Mouse (Mus musculus): ENCODE measurements around the gene Actn1. TPM values are rescaled to one million over a fixed set of nuclear protein-coding genes. Genes with fewer than 3 reads are reported as not detected.
A peak's percentile ranks its signal among the peaks of the same experiment; 100 is the strongest.

Gene Actn1
- polyA plus RNA-seq, 1 experiment from 2014 or later, result 44.5 TPM

- no peaks in the 10 kb centered on the region for H3K36me3 ChIP-seq (ENCODE audit: control insufficient read depth, insufficient read depth, low read length)
- H3K9me3 ChIP-seq (ENCODE audit: control insufficient read depth, low read length), result no peaks in the 10 kb centered on the region
- H3K4me1 ChIP-seq (ENCODE audit: control insufficient read depth, insufficient read depth, low read length), result peaks cover 8% of the 10 kb centered on the region
- H3K4me2 ChIP-seq (ENCODE audit: low read depth, low read length), result no peak overlapping the region
- no peak overlapping the region for H3K9ac ChIP-seq (ENCODE audit: low read depth, low read length)
- H3K27me3 ChIP-seq (replicated peaks; ENCODE audit: control insufficient read depth, insufficient read depth, low read length), result no peaks in the 10 kb centered on the region
- no peak overlapping the region for H3K27ac ChIP-seq (ENCODE audit: low read length)
- H3K4me3 ChIP-seq (ENCODE audit: low read length), result no peak overlapping the region
- ATAC-seq, result no peak
- WGBS, result 41% methylated on average over 3 of the region's 3 CpGs
Observed at GRCm38 (mm10) chr12:80144846-80145245, 115.3 kb downstream of the Actn1 start.

GRCm38 (mm10) chr12:80141470-80141869 is 118.7 kb downstream of the Actn1 start:
- H3K4me2 ChIP-seq (ENCODE audit: low read depth, low read length), result no peak overlapping the region
- peak; percentile 38; the same call in 1 of the 2 replicates for ATAC-seq
- no peak overlapping the region for H3K27ac ChIP-seq (ENCODE audit: low read length)
- H3K4me3 ChIP-seq (ENCODE audit: low read length), result no peak overlapping the region
- H3K27me3 ChIP-seq (replicated peaks; ENCODE audit: control insufficient read depth, insufficient read depth, low read length), result no peaks in the 10 kb centered on the region
- WGBS, result 26% methylated on average over 7 of the region's 7 CpGs
- peaks cover 3% of the 10 kb centered on the region for H3K4me1 ChIP-seq (ENCODE audit: control insufficient read depth, insufficient read depth, low read length)
- no peaks in the 10 kb centered on the region for H3K36me3 ChIP-seq (ENCODE audit: control insufficient read depth, insufficient read depth, low read length)
- no peaks in the 10 kb centered on the region for H3K9me3 ChIP-seq (ENCODE audit: control insufficient read depth, low read length)
- H3K9ac ChIP-seq (ENCODE audit: low read depth, low read length), result no peak overlapping the region

GRCm38 (mm10) chr12:80141011-80141410 is 119.2 kb downstream of the Actn1 start:
- H3K4me1 ChIP-seq (ENCODE audit: control insufficient read depth, insufficient read depth, low read length), result peaks cover under 1% of the 10 kb centered on the region; the same call in 1 of the 2 replicates
- H3K27ac ChIP-seq (ENCODE audit: low read length), result no peak overlapping the region
- H3K4me2 ChIP-seq (ENCODE audit: low read depth, low read length), result no peak overlapping the region
- H3K9ac ChIP-seq (ENCODE audit: low read depth, low read length), result no peak overlapping the region
- ATAC-seq, result no peak
- WGBS, result 80% methylated on average over 8 of the region's 8 CpGs
- no peaks in the 10 kb centered on the region for H3K27me3 ChIP-seq (replicated peaks; ENCODE audit: control insufficient read depth, insufficient read depth, low read length)
- no peaks in the 10 kb centered on the region for H3K9me3 ChIP-seq (ENCODE audit: control insufficient read depth, low read length)
- no peak overlapping the region for H3K4me3 ChIP-seq (ENCODE audit: low read length)
- no peaks in the 10 kb centered on the region for H3K36me3 ChIP-seq (ENCODE audit: control insufficient read depth, insufficient read depth, low read length)

- H3K9me3 ChIP-seq (ENCODE audit: control insufficient read depth, low read length), result no peaks in the 10 kb centered on the region
- no peak overlapping the region for H3K27ac ChIP-seq (ENCODE audit: low read length)
- H3K4me1 ChIP-seq (ENCODE audit: control insufficient read depth, insufficient read depth, low read length), result peaks cover 5% of the 10 kb centered on the region
- H3K9ac ChIP-seq (ENCODE audit: low read depth, low read length), result no peak overlapping the region
- no peak overlapping the region for H3K4me2 ChIP-seq (ENCODE audit: low read depth, low read length)
- H3K27me3 ChIP-seq (replicated peaks; ENCODE audit: control insufficient read depth, insufficient read depth, low read length), result no peaks in the 10 kb centered on the region
- 96% methylated on average over 1 of the region's 1 CpGs for WGBS
- no peak for ATAC-seq
- H3K4me3 ChIP-seq (ENCODE audit: low read length), result no peak overlapping the region
- H3K36me3 ChIP-seq (ENCODE audit: control insufficient read depth, insufficient read depth, low read length), result no peaks in the 10 kb centered on the region
Observed at GRCm38 (mm10) chr12:80137744-80138143, 122.4 kb downstream of the Actn1 start.

DNA sequence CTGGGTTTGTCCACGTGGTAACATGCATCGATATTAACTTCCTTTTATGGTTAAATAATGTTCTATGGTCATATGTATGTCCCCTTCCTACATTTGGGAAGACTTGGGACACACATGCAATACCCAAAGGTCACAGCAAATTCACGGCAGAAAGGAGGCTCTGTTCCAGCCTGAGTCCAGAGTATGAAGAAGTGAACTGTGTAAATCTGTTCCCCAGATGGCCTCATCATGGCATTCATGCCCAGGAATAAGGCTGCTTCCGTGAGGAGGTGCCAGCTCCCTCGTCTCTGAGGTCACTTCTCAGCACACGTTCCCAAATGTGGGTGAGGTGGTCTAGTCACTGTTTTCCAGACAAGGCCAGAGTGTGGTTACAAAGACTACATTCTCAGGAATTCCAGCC is 122.9 kb downstream of the Actn1 start:
- Histone ChIP-seq H3K4me3 (ENCODE audit: low read length) (no peak overlapping the region), H3K4me1 (ENCODE audit: control insufficient read depth, insufficient read depth, low read length) (peaks cover 5% of the 10 kb centered on the region), H3K4me2 (ENCODE audit: low read depth, low read length) (no peak overlapping the region), H3K36me3 (ENCODE audit: control insufficient read depth, insufficient read depth, low read length) (no peaks in the 10 kb centered on the region), H3K27ac (ENCODE audit: low read length) (no peak overlapping the region), H3K9ac (ENCODE audit: low read depth, low read length) (no peak overlapping the region), H3K9me3 (ENCODE audit: control insufficient read depth, low read length) (no peaks in the 10 kb centered on the region), H3K27me3 (replicated peaks; ENCODE audit: control insufficient read depth, insufficient read depth, low read length) (no peaks in the 10 kb centered on the region)
- WGBS, result 84% methylated on average over 6 of the region's 6 CpGs
- ATAC-seq, result no peak

DNA sequence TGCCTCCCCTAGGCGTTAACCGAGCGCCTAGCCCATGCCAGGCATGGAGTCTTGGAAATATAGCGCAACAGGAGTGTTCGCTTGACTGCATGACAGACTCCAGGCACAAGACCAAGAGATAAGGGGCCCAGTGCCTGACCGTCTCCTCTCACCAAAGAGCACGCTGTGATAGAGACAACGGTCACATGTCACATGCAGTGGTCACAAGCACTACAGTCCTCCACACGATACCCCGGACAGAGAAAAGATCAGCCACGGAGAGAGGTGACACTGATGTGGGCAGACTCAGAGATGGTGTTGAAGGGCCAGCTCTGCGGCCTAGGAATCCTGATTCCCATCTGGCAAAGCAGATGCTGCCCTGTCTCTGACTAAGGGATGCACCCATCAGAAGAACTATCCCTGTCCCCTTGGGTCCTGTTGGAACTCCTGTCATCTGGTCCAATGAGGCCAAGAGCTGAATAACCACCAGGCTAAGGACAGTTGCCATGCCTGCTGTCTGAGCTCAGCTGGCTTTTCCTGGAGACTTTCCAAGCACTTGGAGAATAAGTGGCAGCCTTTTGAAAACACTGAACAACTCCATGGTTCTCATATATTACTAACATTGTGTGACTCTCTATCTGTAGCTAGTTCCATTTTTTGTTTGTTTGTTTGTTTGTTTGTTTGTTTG is 123.8 kb downstream of the Actn1 start:
- peaks cover 12% of the 10 kb centered on the region for H3K4me1 ChIP-seq (ENCODE audit: control insufficient read depth, insufficient read depth, low read length)
- H3K4me3 ChIP-seq (ENCODE audit: low read length), result no peak overlapping the region
- no peak overlapping the region for H3K9ac ChIP-seq (ENCODE audit: low read depth, low read length)
- H3K36me3 ChIP-seq (ENCODE audit: control insufficient read depth, insufficient read depth, low read length), result no peaks in the 10 kb centered on the region
- no peaks in the 10 kb centered on the region for H3K9me3 ChIP-seq (ENCODE audit: control insufficient read depth, low read length)
- H3K27ac ChIP-seq (ENCODE audit: low read length), result no peak overlapping the region
- 87% methylated on average over 12 of the region's 12 CpGs for WGBS
- no peaks in the 10 kb centered on the region for H3K27me3 ChIP-seq (replicated peaks; ENCODE audit: control insufficient read depth, insufficient read depth, low read length)
- H3K4me2 ChIP-seq (ENCODE audit: low read depth, low read length), result no peak overlapping the region
- ATAC-seq, result no peak

DNA sequence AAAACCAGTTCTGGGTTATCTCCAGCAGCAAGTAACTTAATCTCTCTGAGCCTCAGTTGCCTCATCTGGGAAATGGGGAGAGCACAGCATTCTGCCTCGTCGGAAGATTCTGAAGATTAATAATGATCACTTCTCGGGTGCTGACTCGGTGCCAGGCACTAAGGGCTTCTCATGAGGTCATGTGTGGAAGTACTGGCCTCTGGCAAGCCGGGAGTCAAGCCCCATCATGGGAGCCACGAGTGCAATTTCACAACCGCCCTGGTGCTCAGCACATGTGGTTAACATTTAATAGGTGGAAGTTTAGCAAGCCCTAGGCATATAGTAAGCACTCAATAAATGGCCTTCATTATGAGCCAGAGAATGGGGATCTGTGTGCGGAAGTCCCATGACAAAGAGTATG is 125.0 kb downstream of the Actn1 start:
- H3K27me3 ChIP-seq (replicated peaks; ENCODE audit: control insufficient read depth, insufficient read depth, low read length), result no peaks in the 10 kb centered on the region

DNA sequence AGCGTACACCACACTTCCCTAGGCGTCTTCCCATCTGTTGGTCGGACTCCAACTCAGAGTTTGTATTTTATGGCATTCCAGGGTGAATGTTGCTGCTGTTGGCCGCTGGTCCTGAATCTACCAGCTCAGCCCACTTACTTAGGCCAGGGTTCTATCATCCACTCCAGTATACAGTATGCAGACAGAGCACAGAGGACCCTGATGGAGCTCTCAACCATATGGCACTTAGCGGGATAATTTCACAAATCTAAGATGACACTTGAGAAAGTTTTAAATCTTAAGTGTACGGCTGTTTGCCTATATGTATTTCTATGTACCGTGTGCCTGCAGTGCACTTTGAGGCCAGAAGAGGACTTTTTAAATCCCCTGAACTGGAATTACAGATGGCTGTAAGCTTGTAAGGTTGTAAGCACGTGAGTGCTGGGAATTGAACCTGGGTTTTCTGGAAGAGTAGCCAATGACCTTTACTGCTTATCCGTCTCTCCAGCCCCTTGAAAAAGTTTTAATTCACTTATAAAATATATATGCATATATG is 127.1 kb downstream of the Actn1 start:
- Histone ChIP-seq H3K4me1 (ENCODE audit: control insufficient read depth, insufficient read depth, low read length) (peaks cover 33% of the 10 kb centered on the region), H3K9ac (ENCODE audit: low read depth, low read length) (peak overlapping the region; percentile 95), H3K36me3 (ENCODE audit: control insufficient read depth, insufficient read depth, low read length) (no peaks in the 10 kb centered on the region), H3K4me2 (ENCODE audit: low read depth, low read length) (peak overlapping the region; percentile 73; the same call in 1 of the 2 replicates), H3K27me3 (replicated peaks; ENCODE audit: control insufficient read depth, insufficient read depth, low read length) (no peaks in the 10 kb centered on the region), H3K4me3 (ENCODE audit: low read length) (no peak overlapping the region), H3K27ac (ENCODE audit: low read length) (peak overlapping the region; percentile 98; the same call in 1 of the 2 replicates), H3K9me3 (ENCODE audit: control insufficient read depth, low read length) (no peaks in the 10 kb centered on the region)
- peak; percentile 21 for ATAC-seq
- WGBS, result 40% methylated on average over 9 of the region's 9 CpGs

More for the DNA sequence above, 125.0 kb downstream of the Actn1 start:
- no peak overlapping the region for H3K4me2 ChIP-seq (ENCODE audit: low read depth, low read length)
- no peaks in the 10 kb centered on the region for H3K9me3 ChIP-seq (ENCODE audit: control insufficient read depth, low read length)
- no peak overlapping the region for H3K27ac ChIP-seq (ENCODE audit: low read length)
- peaks cover 22% of the 10 kb centered on the region for H3K4me1 ChIP-seq (ENCODE audit: control insufficient read depth, insufficient read depth, low read length)
- 81% methylated on average over 8 of the region's 8 CpGs for WGBS
- no peak for ATAC-seq
- H3K36me3 ChIP-seq (ENCODE audit: control insufficient read depth, insufficient read depth, low read length), result no peaks in the 10 kb centered on the region
- H3K4me3 ChIP-seq (ENCODE audit: low read length), result no peak overlapping the region
- H3K9ac ChIP-seq (ENCODE audit: low read depth, low read length), result no peak overlapping the region

DNA sequence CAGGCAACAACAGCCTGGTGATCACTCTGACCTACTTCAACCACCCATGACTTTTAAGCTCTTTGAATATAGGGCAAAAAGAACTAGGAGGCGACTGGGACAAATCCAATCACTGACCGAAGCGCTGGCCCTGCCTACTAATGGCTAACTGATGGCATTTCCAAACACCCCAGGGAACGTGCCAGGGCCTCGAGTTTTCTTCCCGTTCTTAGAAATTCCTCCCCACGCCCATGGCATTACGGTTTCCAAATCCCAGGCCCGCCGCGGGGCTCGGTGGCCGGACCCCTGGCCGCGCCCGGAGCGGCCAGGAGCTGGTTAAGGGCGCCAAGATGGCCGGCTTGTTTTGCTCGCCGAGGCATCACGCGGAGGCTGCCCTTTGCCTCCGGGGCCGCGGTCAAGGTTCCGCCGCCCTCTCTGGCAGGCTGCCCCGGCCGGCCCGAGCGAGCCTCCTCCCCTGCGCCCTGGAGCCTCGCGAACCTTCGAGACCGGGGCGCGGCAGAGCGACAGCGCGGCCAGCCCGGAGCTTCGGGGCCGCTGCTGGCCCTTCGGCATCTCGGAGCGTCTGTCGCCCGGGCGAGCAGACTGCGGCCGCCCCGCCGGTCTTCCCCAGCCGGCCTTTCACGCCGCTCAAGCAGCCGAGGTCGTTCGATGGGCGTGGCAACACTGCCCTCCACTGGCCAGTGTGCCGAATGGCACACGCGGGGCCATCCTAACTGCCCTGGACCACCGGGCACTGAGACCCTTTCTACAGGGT is 127.7 kb downstream of the Actn1 start:
- ATAC-seq, result peak; percentile 83
- peak overlapping the region; percentile 66 for H3K4me3 ChIP-seq (ENCODE audit: low read length)
- H3K27me3 ChIP-seq (replicated peaks; ENCODE audit: control insufficient read depth, insufficient read depth, low read length), result no peaks in the 10 kb centered on the region
- H3K36me3 ChIP-seq (ENCODE audit: control insufficient read depth, insufficient read depth, low read length), result no peaks in the 10 kb centered on the region
- WGBS, result under 1% methylated on average over 66 of the region's 66 CpGs
- H3K4me1 ChIP-seq (ENCODE audit: control insufficient read depth, insufficient read depth, low read length), result peaks cover 33% of the 10 kb centered on the region
- H3K9ac ChIP-seq (ENCODE audit: low read depth, low read length), result peak overlapping the region; percentile 95
- no peaks in the 10 kb centered on the region for H3K9me3 ChIP-seq (ENCODE audit: control insufficient read depth, low read length)
- peak overlapping the region; percentile 98 for H3K27ac ChIP-seq (ENCODE audit: low read length)
- H3K4me2 ChIP-seq (ENCODE audit: low read depth, low read length), result peak overlapping the region; percentile 73
